Mouse (Mus musculus) G1E (cell line): ENCODE results near the gene Gm4707. TPM values are rescaled to one million over a fixed set of nuclear protein-coding genes. Genes with fewer than 3 reads are reported as not detected.

Source experiments
- ATAC-seq: 2 replicates; pipeline ENCODE4 v1.8.0; 2016; ENCODE audit warnings: mild to moderate bottlenecking; ENCODE audit not compliant: insufficient number of reproducible peaks, poor library complexity, low FRiP score, severe bottlenecking; ENCODE audit errors: extremely low read depth
- DNase-seq: peaks from one replicate; pipeline ENCODE4 v3.0.0; 2012; ENCODE audit warnings: low spot score
- H3K27me3 ChIP-seq: 2 replicates; pipeline ENCODE4 v1.6.1; 2012; ENCODE audit warnings: mild to moderate bottlenecking, low read length, inconsistent platforms; ENCODE audit not compliant: insufficient read depth
- H3K36me3 ChIP-seq: replicated peaks from 2 replicates; pipeline ENCODE3; 2012; ENCODE audit warnings: mild to moderate bottlenecking, inconsistent platforms
- H3K4me1 ChIP-seq: 2 replicates; pipeline ENCODE4 v1.6.1; 2012; ENCODE audit warnings: low read depth, low read length, inconsistent platforms, mixed read lengths; ENCODE audit not compliant: insufficient read depth
- H3K4me3 ChIP-seq: 2 replicates; pipeline ENCODE4 v1.5.1; 2012; ENCODE audit warnings: low read depth, mild to moderate bottlenecking, inconsistent platforms, low read length, moderate library complexity, mixed read lengths
- H3K9me3 ChIP-seq: replicated peaks from 2 replicates; pipeline ENCODE4 v1.6.1; 2012; ENCODE audit warnings: inconsistent platforms
- CTCF ChIP-seq: IDR thresholded peaks from 2 replicates; pipeline ENCODE4 v1.5.1; 2012; ENCODE audit warnings: low read depth, low read length, inconsistent platforms, mixed read lengths
- GATA1 ChIP-seq: IDR thresholded peaks from 2 replicates; pipeline ENCODE4 v1.6.1; 2012; ENCODE audit warnings: borderline replicate concordance, low read length, inconsistent platforms, mixed read lengths
- GATA2 ChIP-seq: IDR thresholded peaks from 2 replicates; pipeline ENCODE4 v1.6.1; 2012; ENCODE audit warnings: low read depth, low read length, inconsistent platforms, borderline replicate concordance
- POLR2AphosphoS5 ChIP-seq: IDR thresholded peaks from 2 replicates; pipeline ENCODE4 v1.6.1; 2012; ENCODE audit warnings: low read depth, low read length, inconsistent platforms; ENCODE audit not compliant: insufficient replicate concordance
- TAL1 ChIP-seq: conservative IDR thresholded peaks from 2 replicates; pipeline ENCODE4 v1.6.1; 2012; ENCODE audit warnings: low read depth, low read length, inconsistent platforms, mixed read lengths
- polyA plus RNA-seq: library from polyadenylated mRNA; stranded (reverse); fragments of >175 nt; gene quantifications from 2 replicates; pipeline ENCODE4 v1.2.3, GENCODE M21; 2012
- total RNA-seq, 2 experiments: library from RNA; stranded (forward) in 1 of 2; stranded (reverse) in 1 of 2; fragments of 200-1000 nt in 1 of 2; fragments of >200 nt in 1 of 2; fragmentation: Nextera tagmentation in 1 of 2; gene quantifications; 2 replicates each; pipeline ENCODE4 v1.2.3; 2014 to 2017

The Gm4707 gene
- total RNA-seq (2014; fragmentation: Nextera tagmentation), result 4.7 and 59.5 TPM in 2 replicates
- total RNA-seq (2017), result 2.4 and 2.7 TPM in 2 replicates
- polyA plus RNA-seq, result not detected in 2 replicates

DNA sequence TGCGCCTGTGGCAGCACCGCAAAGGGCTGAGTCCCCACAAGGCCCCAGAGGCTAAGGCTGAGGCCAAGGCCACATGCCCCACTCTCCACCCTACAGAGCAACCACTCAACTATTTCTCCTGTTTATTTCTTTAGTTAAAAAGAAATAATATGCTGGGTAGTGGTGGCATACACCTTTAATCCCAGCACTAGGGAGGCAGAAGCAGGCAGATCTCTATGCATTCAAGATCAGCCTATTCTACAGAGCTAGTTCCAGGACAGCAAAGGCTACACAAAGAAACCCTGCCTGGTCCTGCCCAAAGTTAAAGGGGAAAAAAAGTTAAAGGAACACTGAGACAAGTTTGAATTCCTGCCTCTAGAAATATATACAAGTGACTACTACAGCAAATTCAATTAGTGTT is at the start of gene Gm4707:
Gm4707 (minus strand) TSS at position 101 of the 400 bp plus-strand sequence.
- no peak for DNase-seq
- H3K4me3 ChIP-seq, result no peak within 1 kb of the TSS
- ATAC-seq, result no peak
- no peak for TF ChIP-seq GATA1
- no peak for TF ChIP-seq GATA2
- TF ChIP-seq POLR2AphosphoS5, result no peak
- TF ChIP-seq CTCF, result no peak
- no peak for TF ChIP-seq TAL1
- H3K36me3 ChIP-seq, result peaks cover 81% of the 10 kb centered on the region
- H3K4me1 ChIP-seq, result peaks cover 5% of the 10 kb centered on the region
- H3K27me3 ChIP-seq, result no peaks in the 10 kb centered on the region
- no peaks in the 10 kb centered on the region for H3K9me3 ChIP-seq

DNA sequence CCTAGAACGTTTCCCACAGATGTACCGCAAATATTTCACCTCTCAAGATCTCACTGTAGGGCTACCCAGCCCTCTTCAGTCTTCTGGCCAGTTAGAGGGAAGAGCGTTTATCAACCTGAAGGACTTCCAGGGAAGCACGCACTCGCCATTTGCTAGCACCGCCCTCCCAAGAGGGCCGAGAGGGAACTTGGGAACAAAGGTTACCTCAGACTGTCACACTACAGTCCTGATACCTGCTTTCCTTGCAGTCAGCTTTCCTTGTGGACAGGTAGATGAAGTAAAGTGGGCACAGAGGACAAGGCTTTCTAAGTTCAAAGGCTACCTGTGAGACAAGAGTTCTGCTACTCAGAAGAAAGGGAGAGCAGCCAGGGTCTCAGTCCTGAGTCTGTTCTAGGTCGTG is 47.1 kb upstream of the Gm4707 start:
- H3K9me3 ChIP-seq, result no peaks in the 10 kb centered on the region
- peaks cover 16% of the 10 kb centered on the region for H3K4me1 ChIP-seq

DNA sequence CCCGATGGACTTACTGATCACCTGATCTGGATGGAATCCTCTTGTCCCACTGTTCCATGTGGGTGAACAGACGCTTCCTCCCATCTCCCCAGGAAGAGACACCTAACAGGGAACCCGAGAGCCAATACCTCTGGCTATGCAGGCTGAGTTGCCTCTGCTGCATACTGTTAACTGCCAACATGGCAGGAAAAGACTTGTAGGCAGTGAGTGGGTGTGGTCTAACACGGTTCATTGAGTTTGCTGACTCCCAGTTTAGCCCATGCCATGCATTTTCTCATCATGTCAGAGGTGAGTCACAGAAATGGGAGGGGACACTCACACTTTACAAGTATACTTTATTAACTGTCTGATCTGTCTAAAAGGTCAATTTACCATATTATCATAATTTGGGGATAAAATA is 36.1 kb upstream of the Gm4707 start:
- H3K4me1 ChIP-seq, result peaks cover 14% of the 10 kb centered on the region
- TF ChIP-seq POLR2AphosphoS5, result no peak
- TF ChIP-seq CTCF, result no peak
- no peak for TF ChIP-seq TAL1
- no peak for TF ChIP-seq GATA1
- no peak for TF ChIP-seq GATA2
- H3K27me3 ChIP-seq, result no peaks in the 10 kb centered on the region
- DNase-seq (no peak), ATAC-seq (peak; percentile 43)
- peaks cover 58% of the 10 kb centered on the region for H3K36me3 ChIP-seq
- no peak overlapping the region for H3K4me3 ChIP-seq
- no peaks in the 10 kb centered on the region for H3K9me3 ChIP-seq

More for the DNA sequence above, 47.1 kb upstream of the Gm4707 start:
- TF ChIP-seq POLR2AphosphoS5 (no peak), GATA1 (no peak), GATA2 (no peak), CTCF (no peak), TAL1 (no peak)
- no peaks in the 10 kb centered on the region for H3K27me3 ChIP-seq
- no peak for ATAC-seq
- peaks cover 84% of the 10 kb centered on the region for H3K36me3 ChIP-seq
- no peak for DNase-seq
- H3K4me3 ChIP-seq, result no peak overlapping the region

DNA sequence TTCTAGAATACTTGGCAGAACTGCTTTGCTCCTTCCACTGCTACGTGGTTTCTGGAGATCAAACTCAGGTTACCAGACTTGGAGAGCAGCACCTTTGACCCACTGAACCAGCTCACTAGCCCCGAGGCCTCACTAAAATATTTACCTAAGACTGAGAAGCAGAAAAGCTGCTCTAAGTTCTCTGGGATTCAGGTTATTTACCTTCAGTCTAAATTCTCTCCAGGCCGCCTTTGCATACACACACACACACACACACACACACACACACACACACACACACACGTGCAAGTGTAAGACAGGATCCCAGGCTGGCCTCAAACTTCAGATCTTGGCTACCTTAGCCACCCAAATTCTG is 31.6 kb upstream of the Gm4707 start:
- no peaks in the 10 kb centered on the region for H3K9me3 ChIP-seq
- no peak for ATAC-seq
- no peaks in the 10 kb centered on the region for H3K27me3 ChIP-seq
- H3K4me1 ChIP-seq, result peaks cover 42% of the 10 kb centered on the region
- TF ChIP-seq POLR2AphosphoS5, result no peak
- DNase-seq, result no peak
- H3K36me3 ChIP-seq, result peaks cover 15% of the 10 kb centered on the region
- H3K4me3 ChIP-seq, result no peak overlapping the region; the same call in 1 of the 2 replicates

DNA sequence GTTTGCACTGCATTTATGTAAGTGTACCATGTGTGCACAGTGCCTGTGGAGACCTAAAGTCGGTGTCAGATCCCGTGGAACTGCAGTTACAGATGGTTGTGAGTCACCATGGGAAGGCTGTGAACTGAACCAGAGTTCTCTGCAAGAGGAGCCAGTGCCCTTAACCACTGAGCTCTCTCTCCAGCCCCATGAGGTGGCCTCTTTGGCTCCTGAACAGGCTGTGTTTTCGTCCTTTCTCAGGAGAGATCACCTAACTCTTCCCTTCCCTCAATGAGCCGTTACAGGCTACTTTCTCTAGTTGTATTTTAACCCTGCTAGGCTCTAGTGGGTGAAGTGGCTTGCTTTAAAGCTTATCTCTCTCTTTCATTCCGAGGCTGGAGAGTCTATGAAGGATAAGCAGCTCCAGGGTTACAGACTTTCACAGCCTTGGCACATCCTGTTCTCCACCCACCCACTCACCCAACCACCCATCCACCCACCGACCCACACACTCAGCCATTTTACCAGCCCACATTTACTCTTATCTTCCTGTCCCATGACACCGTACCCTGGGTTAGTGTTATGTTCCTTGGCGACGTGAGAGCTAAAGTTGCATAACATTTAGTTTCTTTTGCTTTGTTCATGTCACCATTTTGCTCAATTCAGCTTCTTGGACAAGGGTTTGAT is 31.1 kb upstream of the Gm4707 start:
- DNase-seq (peak; percentile 36), ATAC-seq (peak; percentile 78)
- TF ChIP-seq GATA2 (no peak), TAL1 (peak; percentile 40)
- peaks cover 45% of the 10 kb centered on the region for H3K4me1 ChIP-seq
- H3K9me3 ChIP-seq, result no peaks in the 10 kb centered on the region
- H3K4me3 ChIP-seq, result peak overlapping the region; percentile 3; the same call in 1 of the 2 replicates
- H3K36me3 ChIP-seq, result peaks cover 14% of the 10 kb centered on the region
- no peaks in the 10 kb centered on the region for H3K27me3 ChIP-seq

DNA sequence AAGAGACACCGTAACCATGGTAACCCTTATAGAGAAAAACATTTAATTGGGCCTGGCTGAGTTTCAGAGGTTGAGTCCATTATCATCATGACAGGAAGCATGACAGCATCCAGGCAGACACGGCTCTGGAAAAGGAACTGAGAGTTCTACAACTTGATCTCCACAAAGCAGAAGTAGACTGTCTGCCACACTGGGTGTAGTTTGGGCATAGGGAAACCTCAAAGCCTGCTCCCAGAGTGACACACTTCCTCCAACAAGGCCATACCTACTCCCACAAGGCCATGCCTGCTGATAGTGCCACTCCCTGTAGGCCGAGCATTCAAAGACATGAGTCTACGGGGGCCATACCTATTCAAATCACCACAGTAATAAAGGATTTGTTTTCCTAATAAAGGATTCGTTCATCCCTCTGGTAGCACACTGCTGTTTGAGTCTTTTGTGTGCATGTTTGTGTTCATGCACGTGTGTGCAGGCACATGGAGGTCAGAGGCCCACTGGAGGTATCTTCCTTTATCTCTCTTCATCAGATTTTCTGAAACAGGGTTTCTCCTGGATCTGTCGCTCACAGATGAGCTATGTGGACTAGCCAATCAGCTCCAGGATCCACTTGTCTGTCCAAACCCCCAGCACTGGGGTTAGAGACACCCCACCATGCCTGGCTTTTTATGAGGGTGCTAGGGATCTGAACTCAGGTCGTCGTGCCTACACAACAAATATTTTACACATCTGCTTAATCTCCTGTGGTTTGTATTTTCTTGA is 30.2 kb upstream of the Gm4707 start:
- no peaks in the 10 kb centered on the region for H3K9me3 ChIP-seq
- H3K4me3 ChIP-seq, result no peak overlapping the region
- no peak for ATAC-seq
- H3K27me3 ChIP-seq, result no peaks in the 10 kb centered on the region
- TF ChIP-seq CTCF (no peak), TAL1 (no peak), GATA2 (no peak), POLR2AphosphoS5 (no peak), GATA1 (no peak)
- H3K4me1 ChIP-seq, result peaks cover 47% of the 10 kb centered on the region
- no peak for DNase-seq
- peaks cover 7% of the 10 kb centered on the region for H3K36me3 ChIP-seq
